ENCODE assay signal across 8 mouse cellular contexts in genomic region chr2:92431611-92432179, GRCm38 (mm10). TPM values are rescaled to one million over a fixed set of nuclear protein-coding genes. Genes with fewer than 3 reads are reported as not detected.
DNase-seq lines count a peak whose midpoint lies in the region; ATAC-seq lines count a peak whose summit lies in the region.

No protein-coding gene starts in this region.

- H3K4me3 ChIP-seq in lung, embryonic 15.5 days = peak overlapping the region; percentile 92
- peak overlapping the region; percentile 92 for H3K4me3 ChIP-seq in embryonic facial prominence, embryonic 14.5 days (ENCODE audit: low read depth, low read length)
- peak overlapping the region; percentile 28; the same call in 1 of the 2 replicates for H3K4me3 ChIP-seq in intestine, embryonic 16.5 days (ENCODE audit: low read length)
- peak overlapping the region; percentile 87 for H3K4me3 ChIP-seq in neural tube, embryonic 14.5 days (ENCODE audit: low read depth, low read length)

- peaks cover 69% of the 10 kb centered on the region for H3K4me1 ChIP-seq in lung, embryonic 15.5 days
- peaks cover 48% of the 10 kb centered on the region for H3K4me1 ChIP-seq in embryonic facial prominence, embryonic 14.5 days (ENCODE audit: control insufficient read depth, insufficient read depth, low read length)
- H3K4me1 ChIP-seq in intestine, embryonic 16.5 days (ENCODE audit: control insufficient read depth, insufficient read depth, low read length) = peaks cover 43% of the 10 kb centered on the region
- H3K4me1 ChIP-seq in neural tube, embryonic 14.5 days (ENCODE audit: control insufficient read depth, insufficient read depth, low read length) = peaks cover 41% of the 10 kb centered on the region

- H3K27ac ChIP-seq in lung, embryonic 15.5 days = peak overlapping the region; percentile 66
- no peak overlapping the region; the same call in 1 of the 2 replicates for H3K27ac ChIP-seq in embryonic facial prominence, embryonic 14.5 days (replicated peaks; ENCODE audit: low read depth, low read length)
- peak overlapping the region; percentile 1; the same call in 1 of the 2 replicates for H3K27ac ChIP-seq in intestine, embryonic 16.5 days (ENCODE audit: low read length)
- H3K27ac ChIP-seq in neural tube, embryonic 14.5 days (ENCODE audit: low read depth, low read length) = peak overlapping the region; percentile 82

- no peaks in the 10 kb centered on the region for H3K9me3 ChIP-seq in lung, embryonic 15.5 days
- H3K9me3 ChIP-seq in embryonic facial prominence, embryonic 14.5 days (ENCODE audit: control insufficient read depth, low read length) = no peaks in the 10 kb centered on the region
- no peaks in the 10 kb centered on the region for H3K9me3 ChIP-seq in intestine, embryonic 16.5 days (ENCODE audit: control insufficient read depth, low read length)
- H3K9me3 ChIP-seq in neural tube, embryonic 14.5 days (ENCODE audit: control insufficient read depth, low read length) = no peaks in the 10 kb centered on the region

- DNase-seq in lung, postnatal 36 days = no peak
- DNase-seq in embryonic facial prominence, embryonic 14.5 days (ENCODE audit: low spot score) = no peak
- no peak for DNase-seq in urinary bladder, adult 18-20 months (ENCODE audit: low spot score in 2 of 2)
- no peak for DNase-seq in T-cell, adult 2 months (ENCODE audit: low spot score)
- DNase-seq in retina, postnatal 1 day = no peak

- ATAC-seq in lung, embryonic 15.5 days (ENCODE audit: borderline replicate concordance, extremely low read depth, low FRiP score, low TSS enrichment) = no peak
- ATAC-seq in embryonic facial prominence, embryonic 14.5 days (ENCODE audit: low read depth) = no peak
- ATAC-seq in intestine, embryonic 16.5 days = no peak
- ATAC-seq in neural tube, embryonic 14.5 days (ENCODE audit: low read depth) = no peak

- WGBS in lung, embryonic 15.5 days = 23% methylated on average over 11 of the region's 11 CpGs
- WGBS in embryonic facial prominence, embryonic 14.5 days = 37% methylated on average over 11 of the region's 11 CpGs
- WGBS in intestine, embryonic 16.5 days = 32% methylated on average over 11 of the region's 11 CpGs
- WGBS in neural tube, embryonic 14.5 days = 23% methylated on average over 11 of the region's 11 CpGs

- H3K4me2 ChIP-seq in lung, embryonic 15.5 days = peak overlapping the region; percentile 84
- peak overlapping the region; percentile 63 for H3K4me2 ChIP-seq in embryonic facial prominence, embryonic 14.5 days (ENCODE audit: low read depth, low read length)
- peak overlapping the region; percentile 84 for H3K4me2 ChIP-seq in intestine, embryonic 16.5 days (ENCODE audit: low read depth, low read length)
- H3K4me2 ChIP-seq in neural tube, embryonic 14.5 days (ENCODE audit: low read depth, low read length) = peak overlapping the region; percentile 93

- H3K9ac ChIP-seq in lung, embryonic 15.5 days = peak overlapping the region; percentile 37
- H3K9ac ChIP-seq in embryonic facial prominence, embryonic 14.5 days (ENCODE audit: low read depth, low read length) = peak overlapping the region; percentile 79; the same call in 1 of the 2 replicates
- H3K9ac ChIP-seq in intestine, embryonic 16.5 days (ENCODE audit: low read depth, low read length) = peak overlapping the region; percentile 18; the same call in 1 of the 2 replicates
- H3K9ac ChIP-seq in neural tube, embryonic 14.5 days (replicated peaks; ENCODE audit: low read depth, low read length) = peak overlapping the region; percentile 79

- H3K36me3 ChIP-seq in lung, embryonic 15.5 days = no peaks in the 10 kb centered on the region
- H3K36me3 ChIP-seq in embryonic facial prominence, embryonic 14.5 days (ENCODE audit: control insufficient read depth, insufficient read depth, low read length) = no peaks in the 10 kb centered on the region
- no peaks in the 10 kb centered on the region for H3K36me3 ChIP-seq in intestine, embryonic 16.5 days (ENCODE audit: control insufficient read depth, insufficient read depth, low read length)
- no peaks in the 10 kb centered on the region for H3K36me3 ChIP-seq in neural tube, embryonic 14.5 days (ENCODE audit: control insufficient read depth, insufficient read depth, low read length)

- H3K27me3 ChIP-seq in lung, embryonic 15.5 days = no peaks in the 10 kb centered on the region
- no peaks in the 10 kb centered on the region; the same call in 1 of the 2 replicates for H3K27me3 ChIP-seq in embryonic facial prominence, embryonic 14.5 days (replicated peaks; ENCODE audit: control insufficient read depth, insufficient read depth, low read length)
- no peaks in the 10 kb centered on the region for H3K27me3 ChIP-seq in intestine, embryonic 16.5 days (replicated peaks; ENCODE audit: control insufficient read depth, insufficient read depth, low read length)
- no peaks in the 10 kb centered on the region for H3K27me3 ChIP-seq in neural tube, embryonic 14.5 days (ENCODE audit: control insufficient read depth, insufficient read depth, low read length)

RNA-seq across cellular contexts. Expression of gene Cry2, which starts 2.1 kb away (rescaled TPM):
- polyA plus RNA-seq in lung, embryonic 15.5 days (2015; fragmentation: Nextera tagmentation; extraction: Ambion mirVana) = 23.6 and 25.7 TPM in 2 replicates
- polyA plus RNA-seq in embryonic facial prominence, embryonic 14.5 days (2014; fragmentation: Nextera tagmentation; extraction: Ambion mirVana) = 26.6 and 27.1 TPM in 2 replicates
- polyA plus RNA-seq in intestine, embryonic 16.5 days (2015; fragmentation: Nextera tagmentation; extraction: Ambion mirVana) = 14.5 and 15.3 TPM in 2 replicates
- 41.7 and 43.5 TPM in 2 replicates for polyA plus RNA-seq in neural tube, embryonic 14.5 days (2014; fragmentation: Nextera tagmentation; extraction: Ambion mirVana)

RNA-seq across cellular contexts. Expression of gene Slc35c1, which starts 28.6 kb away (rescaled TPM):
- polyA plus RNA-seq in lung, embryonic 15.5 days (2015; fragmentation: Nextera tagmentation; extraction: Ambion mirVana) = 15.6 and 16.7 TPM in 2 replicates
- polyA plus RNA-seq in embryonic facial prominence, embryonic 14.5 days (2014; fragmentation: Nextera tagmentation; extraction: Ambion mirVana) = 15.7 and 16.0 TPM in 2 replicates
- polyA plus RNA-seq in intestine, embryonic 16.5 days (2015; fragmentation: Nextera tagmentation; extraction: Ambion mirVana) = 57.6 and 62.3 TPM in 2 replicates
- 15.5 and 16.4 TPM in 2 replicates for polyA plus RNA-seq in neural tube, embryonic 14.5 days (2014; fragmentation: Nextera tagmentation; extraction: Ambion mirVana)

RNA-seq across cellular contexts. Expression of gene Mapk8ip1, which starts 30.6 kb away (rescaled TPM):
- 15.1 and 15.2 TPM in 2 replicates for polyA plus RNA-seq in lung, embryonic 15.5 days (2015; fragmentation: Nextera tagmentation; extraction: Ambion mirVana)
- polyA plus RNA-seq in embryonic facial prominence, embryonic 14.5 days (2014; fragmentation: Nextera tagmentation; extraction: Ambion mirVana) = 17.6 and 18.1 TPM in 2 replicates
- 10.6 and 11.2 TPM in 2 replicates for polyA plus RNA-seq in intestine, embryonic 16.5 days (2015; fragmentation: Nextera tagmentation; extraction: Ambion mirVana)
- 51.8 and 64.3 TPM in 2 replicates for polyA plus RNA-seq in neural tube, embryonic 14.5 days (2014; fragmentation: Nextera tagmentation; extraction: Ambion mirVana)

RNA-seq across cellular contexts. Expression of gene 1700029I15Rik, which starts 49.4 kb away (rescaled TPM):
- 2.5 and 3.0 TPM in 2 replicates for polyA plus RNA-seq in lung, embryonic 15.5 days (2015; fragmentation: Nextera tagmentation; extraction: Ambion mirVana)
- polyA plus RNA-seq in embryonic facial prominence, embryonic 14.5 days (2014; fragmentation: Nextera tagmentation; extraction: Ambion mirVana) = 2.7 and 3.0 TPM in 2 replicates
- polyA plus RNA-seq in intestine, embryonic 16.5 days (2015; fragmentation: Nextera tagmentation; extraction: Ambion mirVana) = 5.0 and 5.6 TPM in 2 replicates
- 3.9 and 4.2 TPM in 2 replicates for polyA plus RNA-seq in neural tube, embryonic 14.5 days (2014; fragmentation: Nextera tagmentation; extraction: Ambion mirVana)

RNA-seq across cellular contexts. Expression of gene Large2, which starts 57.0 kb away (rescaled TPM):
- 17.0 and 18.7 TPM in 2 replicates for polyA plus RNA-seq in lung, embryonic 15.5 days (2015; fragmentation: Nextera tagmentation; extraction: Ambion mirVana)
- 10.7 and 11.1 TPM in 2 replicates for polyA plus RNA-seq in embryonic facial prominence, embryonic 14.5 days (2014; fragmentation: Nextera tagmentation; extraction: Ambion mirVana)
- polyA plus RNA-seq in intestine, embryonic 16.5 days (2015; fragmentation: Nextera tagmentation; extraction: Ambion mirVana) = 11.8 and 12.3 TPM in 2 replicates
- polyA plus RNA-seq in neural tube, embryonic 14.5 days (2014; fragmentation: Nextera tagmentation; extraction: Ambion mirVana) = 0.97 and 2.2 TPM in 2 replicates

Comparison
In these comparisons a context has a peak if more than half of its experiments do, and no peak if none do; other contexts are left out.
1. H3K4me3 ChIP-seq: peak in every context shown above with its lines; median percentile 92 in lung, embryonic 15.5 days; 92 in embryonic facial prominence, embryonic 14.5 days; 87 in neural tube, embryonic 14.5 days; 28 in intestine, embryonic 16.5 days.
2. H3K9ac ChIP-seq: peak in every context shown above with its lines; median percentile 79 in embryonic facial prominence, embryonic 14.5 days; 79 in neural tube, embryonic 14.5 days; 37 in lung, embryonic 15.5 days; 18 in intestine, embryonic 16.5 days.